Mouse (Mus musculus) intestine, postnatal 0 days (tissue): Measurements from ENCODE around the gene Gga2. TPM values are rescaled to one million over a fixed set of nuclear protein-coding genes. Genes with fewer than 3 reads are reported as not detected.

Source experiments
- ATAC-seq: fragments of 200-750 bp; cut with Nextera tagmentation; 2 replicates; pipeline ENCODE4 v1.8.0; 2017; ENCODE audit warnings: mild to moderate bottlenecking, moderate TSS enrichment, moderate library complexity
- H3K27ac ChIP-seq: fragments of 300-500 bp; sonication (generic); 2 replicates; pipeline ENCODE4 v1.5.1; 2014; ENCODE audit warnings: mild to moderate bottlenecking, low read depth, low read length, moderate library complexity
- H3K27me3 ChIP-seq: fragments of 300-500 bp; sonication (generic); replicated peaks from 2 replicates; pipeline ENCODE4 v1.6.1; 2014; ENCODE audit warnings: low read length, mixed read lengths; ENCODE audit not compliant: control insufficient read depth, insufficient read depth
- H3K36me3 ChIP-seq: fragments of 300-500 bp; sonication (generic); 2 replicates; pipeline ENCODE4 v1.6.1; 2014; ENCODE audit warnings: mild to moderate bottlenecking, moderate library complexity; ENCODE audit not compliant: control insufficient read depth, insufficient read depth
- H3K4me1 ChIP-seq: fragments of 300-500 bp; sonication (generic); replicated peaks from 2 replicates; pipeline ENCODE4 v1.6.1; 2014; ENCODE audit warnings: antibody characterized with exemption, low read length, mixed read lengths; ENCODE audit not compliant: control insufficient read depth, insufficient read depth
- H3K4me2 ChIP-seq: fragments of 300-500 bp; sonication (generic); replicated peaks from 2 replicates; pipeline ENCODE4 v1.6.1; 2014; ENCODE audit warnings: low read depth, mild to moderate bottlenecking, moderate library complexity
- H3K4me3 ChIP-seq: fragments of 300-500 bp; sonication (generic); 2 replicates; pipeline ENCODE4 v1.5.1; 2014; ENCODE audit warnings: low read depth, low read length
- H3K9ac ChIP-seq: fragments of 300-500 bp; sonication (generic); 2 replicates; pipeline ENCODE4 v1.6.1; 2014; ENCODE audit warnings: mild to moderate bottlenecking, low read depth, low read length
- H3K9me3 ChIP-seq: fragments of 300-500 bp; sonication (generic); 2 replicates; pipeline ENCODE4 v1.6.1; 2016; ENCODE audit warnings: mixed run types; ENCODE audit not compliant: control insufficient read depth
- CTCF ChIP-seq: sonication (generic); IDR thresholded peaks from 2 replicates; pipeline ENCODE4 v1.5.1; 2016; ENCODE audit warnings: low read depth, mild to moderate bottlenecking, control low read depth, antibody characterized with exemption, moderate library complexity
- WGBS: fragments of 180-500 bp; shearing (Covaris S2); extraction: QIAGEN DNeasy Blood & Tissue Kit; methylation state at CpG from one replicate; pipeline ENCODE4 v1.1.7; 2014; 5-methylcytosine and 5-hydroxymethylcytosine counted together
- polyA plus RNA-seq: library from polyadenylated mRNA; unstranded; fragments of >200 nt; fragmentation: Nextera tagmentation; extraction: Ambion mirVana; gene quantifications from 2 replicates; pipeline ENCODE4 v1.2.1, GENCODE M21; 2015

Gene Gga2
- polyA plus RNA-seq, 1 experiment from 2014 or later: 59.9 TPM

DNA sequence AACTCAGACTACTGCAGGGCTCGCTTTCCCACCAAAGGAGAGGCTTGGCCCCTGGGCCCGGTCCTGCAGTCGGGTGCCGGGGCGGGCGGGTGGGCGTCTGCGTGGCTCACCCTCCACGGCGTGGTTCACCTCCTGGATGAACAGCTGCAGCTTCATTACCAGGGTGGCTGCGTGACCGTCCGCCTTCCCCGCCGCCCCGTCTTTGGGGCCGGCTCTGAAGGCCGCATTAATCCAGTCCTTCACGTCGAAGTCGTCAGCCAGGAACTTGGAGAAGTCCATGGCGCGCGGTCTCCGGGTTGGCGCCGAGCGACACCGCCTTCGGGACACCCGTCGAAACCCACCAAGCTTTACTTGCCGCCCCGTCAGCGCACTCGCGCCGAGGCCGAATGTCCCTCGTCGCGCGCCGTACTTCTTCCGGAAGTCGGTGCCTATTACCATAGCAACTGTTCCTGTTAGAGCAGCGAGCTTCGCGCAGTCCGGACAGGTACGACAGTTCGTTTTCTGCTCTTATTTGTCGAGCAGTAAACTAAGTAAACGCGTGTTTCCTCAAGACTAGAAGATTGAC, 39.6 kb downstream of the Gga2 start, which contains the start of gene Cog7:
Cog7 (minus strand) TSS at position 405 of the 565 bp plus-strand sequence.
- TF ChIP-seq CTCF: no peak
- peak; percentile 91 for ATAC-seq
- H3K27ac ChIP-seq: no peak within 1 kb of the TSS
- no peaks in the 10 kb centered on the region for H3K27me3 ChIP-seq
- WGBS: under 1% methylated on average over 54 of the region's 55 CpGs
- peak within 1 kb of the TSS; percentile 84 for H3K9ac ChIP-seq
- peak within 1 kb of the TSS; percentile 75 for H3K4me2 ChIP-seq
- no peaks in the 10 kb centered on the region for H3K4me1 ChIP-seq
- H3K9me3 ChIP-seq: no peaks in the 10 kb centered on the region
- peaks cover 7% of the 10 kb centered on the region; the same call in 1 of the 2 replicates for H3K36me3 ChIP-seq
- H3K4me3 ChIP-seq: peak within 1 kb of the TSS; percentile 71

DNA sequence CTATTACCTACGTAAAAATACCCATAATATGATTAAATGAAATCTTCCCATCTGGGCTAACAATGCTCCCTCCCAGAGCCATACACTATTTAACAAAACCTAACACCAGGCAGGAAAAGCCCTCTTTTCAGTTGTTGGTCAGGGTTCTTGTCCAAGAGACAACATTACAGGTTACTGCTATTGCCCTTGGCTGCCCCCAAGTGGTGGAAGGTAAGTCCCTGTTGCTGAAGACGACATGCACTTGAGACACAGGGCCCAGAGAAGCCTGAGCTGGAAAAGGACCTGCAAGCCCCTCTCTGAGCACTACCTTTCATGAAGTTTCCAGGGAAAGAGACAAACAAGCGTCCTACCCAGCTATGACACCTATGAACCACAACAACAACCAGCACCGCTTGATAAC, 46.0 kb downstream of the Gga2 start:
- Histone ChIP-seq H3K27me3 (no peaks in the 10 kb centered on the region), H3K9me3 (no peaks in the 10 kb centered on the region), H3K4me3 (no peak overlapping the region), H3K4me1 (no peaks in the 10 kb centered on the region), H3K36me3 (peaks cover 34% of the 10 kb centered on the region; the same call in 1 of the 2 replicates), H3K27ac (no peak overlapping the region), H3K9ac (no peak overlapping the region), H3K4me2 (no peak overlapping the region)
- ATAC-seq: no peak
- WGBS: 59% methylated on average over 4 of the region's 4 CpGs
- peak; percentile 85 for TF ChIP-seq CTCF

- H3K9ac ChIP-seq: no peak overlapping the region
- H3K27me3 ChIP-seq: no peaks in the 10 kb centered on the region
- no peak for ATAC-seq
- H3K4me2 ChIP-seq: no peak overlapping the region
- H3K9me3 ChIP-seq: no peaks in the 10 kb centered on the region
- TF ChIP-seq CTCF: no peak
- no peak overlapping the region for H3K27ac ChIP-seq
- WGBS: 84% methylated on average over 3 of the region's 3 CpGs
- no peaks in the 10 kb centered on the region for H3K4me1 ChIP-seq
- H3K36me3 ChIP-seq: peaks cover 36% of the 10 kb centered on the region
- no peak overlapping the region for H3K4me3 ChIP-seq
These were observed 49.3 kb downstream of the Gga2 start for GRCm38 (mm10) chr7:121971698-121972097.

DNA sequence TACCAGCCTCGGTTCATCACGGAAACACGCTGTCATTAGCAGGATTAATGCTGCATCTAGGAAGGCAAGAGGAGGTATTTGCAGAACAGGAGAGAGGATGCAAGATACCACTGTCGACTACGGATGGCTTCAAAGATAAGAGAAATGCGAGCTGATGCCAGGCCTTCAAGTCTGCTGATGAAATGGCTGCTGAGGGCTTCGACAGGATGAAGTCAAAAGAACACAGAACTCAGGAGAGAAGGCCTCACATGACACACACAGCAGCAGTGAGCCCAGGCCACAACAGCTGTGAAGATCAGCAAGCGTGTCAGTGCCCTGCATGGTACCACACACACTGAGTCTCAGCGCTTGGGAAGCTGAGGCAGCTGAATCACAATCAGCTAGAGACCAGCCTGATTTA, 50.8 kb downstream of the Gga2 start:
- no peak overlapping the region for H3K4me3 ChIP-seq
- 82% methylated on average over 9 of the region's 9 CpGs for WGBS

DNA sequence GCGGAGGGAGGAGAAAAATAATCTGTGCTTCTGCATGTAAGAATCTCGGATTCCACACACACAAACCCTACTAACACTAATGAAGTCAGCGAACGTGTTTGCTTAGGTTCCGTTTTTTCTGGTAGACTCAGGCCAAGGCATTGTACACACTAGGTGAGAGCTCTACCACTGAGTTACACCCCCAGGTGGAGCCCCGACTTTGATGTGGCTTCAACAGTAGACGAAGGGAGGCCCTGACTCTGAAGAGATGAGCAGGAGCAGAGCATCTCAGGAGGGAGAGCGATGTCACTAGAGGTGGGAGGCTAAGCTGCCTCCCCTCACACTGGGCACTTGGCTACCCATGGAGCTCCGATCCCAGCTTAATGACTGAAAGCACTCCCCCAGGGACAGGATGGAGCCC, 52.2 kb downstream of the Gga2 start:
- ATAC-seq: no peak
- Histone ChIP-seq H3K36me3 (peaks cover 33% of the 10 kb centered on the region), H3K27ac (no peak overlapping the region), H3K27me3 (no peaks in the 10 kb centered on the region), H3K4me2 (no peak overlapping the region), H3K4me3 (no peak overlapping the region), H3K4me1 (no peaks in the 10 kb centered on the region), H3K9me3 (no peaks in the 10 kb centered on the region), H3K9ac (no peak overlapping the region)
- TF ChIP-seq CTCF: no peak
- WGBS: 92% methylated on average over 9 of the region's 9 CpGs

More for the DNA sequence above, 50.8 kb downstream of the Gga2 start:
- Histone ChIP-seq H3K9ac (no peak overlapping the region), H3K27me3 (no peaks in the 10 kb centered on the region), H3K9me3 (no peaks in the 10 kb centered on the region), H3K4me1 (no peaks in the 10 kb centered on the region), H3K27ac (no peak overlapping the region), H3K4me2 (no peak overlapping the region), H3K36me3 (peaks cover 31% of the 10 kb centered on the region)
- TF ChIP-seq CTCF: no peak
- ATAC-seq: no peak

DNA sequence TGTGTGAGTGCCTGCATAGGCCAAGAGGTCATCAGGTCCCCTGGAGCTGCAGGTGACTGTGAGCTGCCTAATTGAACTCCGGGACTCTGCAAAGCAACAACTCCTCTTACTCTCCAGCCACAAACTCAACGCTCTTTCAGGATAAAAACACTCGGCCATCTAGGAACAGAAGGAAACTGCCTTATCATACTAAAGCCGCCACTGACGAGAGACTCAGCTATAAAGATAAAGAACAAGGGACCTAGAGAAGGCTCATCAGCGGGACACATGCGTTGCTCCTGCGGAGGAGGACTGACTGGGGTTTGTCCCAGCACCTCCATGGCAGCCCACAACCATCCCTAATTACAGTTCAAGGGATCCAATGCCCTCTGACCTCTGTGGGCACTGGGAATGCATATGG, 52.8 kb downstream of the Gga2 start:
- TF ChIP-seq CTCF: no peak
- no peaks in the 10 kb centered on the region for H3K4me1 ChIP-seq
- peaks cover 33% of the 10 kb centered on the region for H3K36me3 ChIP-seq
- ATAC-seq: no peak
- no peak overlapping the region for H3K4me3 ChIP-seq
- 51% methylated on average over 8 of the region's 8 CpGs for WGBS
- H3K27ac ChIP-seq: no peak overlapping the region
- no peak overlapping the region for H3K9ac ChIP-seq
- H3K27me3 ChIP-seq: no peaks in the 10 kb centered on the region
- no peak overlapping the region for H3K4me2 ChIP-seq
- no peaks in the 10 kb centered on the region for H3K9me3 ChIP-seq
